16 mouse cellular contexts compared by ENCODE assay signal in the genomic region with DNA sequence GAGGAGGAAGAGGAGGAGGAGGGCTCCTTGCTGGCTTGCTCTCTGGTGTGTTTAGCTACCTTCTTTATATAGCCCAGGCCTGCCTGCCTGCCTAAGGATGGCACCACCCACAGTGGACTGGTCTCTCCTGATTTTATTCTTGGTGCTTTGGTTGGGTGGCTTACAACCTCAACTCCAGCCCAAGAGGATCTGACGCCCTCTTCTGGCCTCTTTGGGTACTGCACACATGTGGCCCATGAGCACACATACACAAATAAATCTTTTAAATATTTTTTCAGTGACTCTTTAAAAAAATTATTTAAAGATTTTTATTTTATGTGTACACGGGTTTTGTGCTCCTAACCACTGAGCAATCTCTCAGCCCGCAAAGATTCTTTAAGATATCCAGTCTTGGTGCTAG. TPM values are rescaled to one million over a fixed set of nuclear protein-coding genes. Genes with fewer than 3 reads are reported as not detected.
DNase-seq lines count a peak whose midpoint lies in the region; ATAC-seq and TF ChIP-seq lines count a peak whose summit lies in the region.
"Had no signal": no experiment of that assay in that cellular context is flagged by ENCODE, and none has a peak within 500 bp of the region (broad histone marks: within the 10 kb centered on the region; RNA-seq: fewer than 3 reads in every experiment).

No protein-coding gene starts in this region.

- DNase-seq in CD4-positive, CD25-positive, alpha-beta regulatory T cell, adult 2 months (ENCODE audit: low read depth, low spot score) = peak; percentile 16
- DNase-seq in kidney, adult 2 months = no peak
- no peak for DNase-seq in kidney, adult 8-10 months
- DNase-seq in thymus, postnatal 4 days = peak; percentile 56
- no peak for DNase-seq in thymus, postnatal 0 days (ENCODE audit: low spot score)
- peak; percentile 38 for DNase-seq in testis, postnatal 14 days (ENCODE audit: low spot score)
- DNase-seq in urinary bladder, postnatal 4 days (ENCODE audit: low spot score in 2 of 2) = no peak
- DNase-seq: cerebellum, adult 8-10 months; kidney, postnatal 14 days; lung, postnatal 4 days; thymus, postnatal 36 days had no signal

- H3K27me3 ChIP-seq in kidney, adult 2 months (replicated peaks; ENCODE audit: control insufficient read depth, insufficient read depth, low read length) = no peaks in the 10 kb centered on the region
- H3K27me3 ChIP-seq: limb, embryonic 13.5 days had no signal

- H3K27ac ChIP-seq in kidney, adult 2 months (ENCODE audit: insufficient read depth, low read depth, low read length) = no peak overlapping the region
- H3K27ac ChIP-seq: limb, embryonic 13.5 days; midbrain, embryonic 12.5 days had no signal

- no peaks in the 10 kb centered on the region for H3K36me3 ChIP-seq in kidney, adult 2 months (ENCODE audit: control insufficient read depth, insufficient read depth, low read length)
- H3K36me3 ChIP-seq: limb, embryonic 13.5 days; midbrain, embryonic 12.5 days had no signal

- ATAC-seq in CD4-positive, CD25-positive, alpha-beta regulatory T cell, adult 4 months = no peak
- ATAC-seq: activated CD4-positive, CD25-positive, alpha-beta regulatory T cell, adult 4 months had no signal

- H3K4me3 ChIP-seq in kidney, adult 2 months (ENCODE audit: insufficient read depth, low read depth, low read length) = no peak overlapping the region
- H3K4me3 ChIP-seq: erythroblast, embryonic 14.5 days; limb, embryonic 13.5 days; midbrain, embryonic 12.5 days had no signal

- 65% methylated on average over 3 of the region's 3 CpGs for WGBS in kidney, adult 2 months

- TF ChIP-seq CTCF in kidney, adult 2 months (conservative IDR thresholded peaks at IDR 0.05; ENCODE audit: insufficient read depth, insufficient read length, low read depth, low read length) = 0 out of 2 replicates have a peak, but pooled peaks have one; percentile 24

- no peak for TF ChIP-seq POLR2A in kidney, adult 2 months (IDR thresholded peaks at IDR 0.05; ENCODE audit: low read depth, low read length)

- no peaks in the 10 kb centered on the region for H3K4me1 ChIP-seq in kidney, adult 2 months (ENCODE audit: control insufficient read depth, insufficient read depth, low read length)
- H3K4me1 ChIP-seq: midbrain, embryonic 12.5 days had no signal

RNA-seq across cellular contexts. Expression of a gene that starts 25.0 kb away (rescaled TPM):
- not detected for polyA plus RNA-seq in CD4-positive, CD25-positive, alpha-beta regulatory T cell, adult 4 months (2017; shearing (Covaris generic))
- polyA plus RNA-seq in kidney, adult 2 months (2012; rRNA removed) = 0.90 and 11.8 TPM in 2 replicates
- polyA plus RNA-seq in thymus, postnatal 0 days (2015; fragmentation: Nextera tagmentation; extraction: Ambion mirVana) = 1.3 and 1.7 TPM in 2 replicates
- polyA plus RNA-seq: activated CD4-positive, CD25-positive, alpha-beta regulatory T cell, adult 4 months; erythroblast, embryonic 14.5 days had no signal

RNA-seq across cellular contexts. Expression of a gene that starts 25.8 kb away (rescaled TPM):
- polyA plus RNA-seq in CD4-positive, CD25-positive, alpha-beta regulatory T cell, adult 4 months (2017; shearing (Covaris generic)) = under 1 TPM in 1 of 2 experiments, not detected in 1; 0.15 TPM
- polyA plus RNA-seq in kidney, adult 2 months (2012; rRNA removed) = 3.2 and 3.6 TPM in 2 replicates
- polyA plus RNA-seq in thymus, postnatal 0 days (2015; fragmentation: Nextera tagmentation; extraction: Ambion mirVana) = 0.14 and 0.17 TPM in 2 replicates

Comparison
In these comparisons a context has a peak if more than half of its experiments do, and no peak if none do; other contexts are left out.
1. DNase-seq: peak in CD4-positive, CD25-positive, alpha-beta regulatory T cell, adult 2 months (single experiment), thymus, postnatal 4 days (single experiment) and testis, postnatal 14 days (single experiment); none in kidney, adult 2 months (single experiment), kidney, adult 8-10 months (0 of 2), thymus, postnatal 0 days (single experiment) and urinary bladder, postnatal 4 days (0 of 2).